Mouse (Mus musculus) liver, adult 2 months (tissue): ENCODE data around the gene Mtch1. TPM values are rescaled to one million over a fixed set of nuclear protein-coding genes. Genes with fewer than 3 reads are reported as not detected.

Experiments used
- DNase-seq: peaks from one replicate; pipeline ENCODE4 v3.0.0-alpha.2; 2011; ENCODE audit warnings: low read depth, low spot score; ENCODE audit errors: extremely low read depth
- H3K27ac ChIP-seq: fragments of 200-500 bp; replicated peaks from 2 replicates; pipeline ENCODE4 v1.5.1; 2012; ENCODE audit warnings: low read depth, mild to moderate bottlenecking, control low read depth, inconsistent platforms, low read length; ENCODE audit not compliant: insufficient read depth
- H3K27me3 ChIP-seq: fragments of 200-500 bp; 2 replicates; pipeline ENCODE4 v1.6.1; 2012; ENCODE audit warnings: mild to moderate bottlenecking, moderate library complexity, low read length, inconsistent platforms; ENCODE audit not compliant: control insufficient read depth, insufficient read depth
- H3K36me3 ChIP-seq: fragments of 200-500 bp; 2 replicates; pipeline ENCODE4 v1.6.1; 2012; ENCODE audit warnings: low read length, inconsistent platforms; ENCODE audit not compliant: control insufficient read depth, insufficient read depth
- H3K4me1 ChIP-seq: fragments of 200-500 bp; 2 replicates; pipeline ENCODE4 v1.6.1; 2011; ENCODE audit warnings: low read length; ENCODE audit not compliant: control insufficient read depth, insufficient read depth
- H3K4me3 ChIP-seq: fragments of 200-500 bp; 2 replicates; pipeline ENCODE4 v1.5.1; 2011; ENCODE audit warnings: low read depth, mild to moderate bottlenecking, control low read depth, low read length, moderate library complexity; ENCODE audit not compliant: insufficient read depth
- H3K79me2 ChIP-seq: fragments of 200-500 bp; 2 replicates; pipeline ENCODE4 v1.6.1; 2012; ENCODE audit warnings: inconsistent platforms, mild to moderate bottlenecking, low read length, moderate library complexity; ENCODE audit not compliant: control insufficient read depth, insufficient read depth
- H3K9ac ChIP-seq: fragments of 200-500 bp; 2 replicates; pipeline ENCODE4 v1.6.1; 2012; ENCODE audit warnings: low read depth, mild to moderate bottlenecking, control low read depth, inconsistent platforms, low read length
- CTCF ChIP-seq: fragments of 200-500 bp; IDR thresholded peaks from 2 replicates; pipeline ENCODE4 v1.5.1; 2011; ENCODE audit warnings: low read depth, low read length, control low read depth
- POLR2A ChIP-seq: fragments of 200-500 bp; IDR thresholded peaks from 2 replicates; pipeline ENCODE4 v1.6.1; 2011; ENCODE audit warnings: low read length, control low read depth; ENCODE audit not compliant: insufficient read depth; ENCODE audit errors: extremely low read depth
- WGBS: fragments of 180-500 bp; shearing (Covaris S2); methylation state at CpG from one replicate; pipeline ENCODE4 v1.1.7; 2018; 5-methylcytosine and 5-hydroxymethylcytosine counted together
- polyA plus RNA-seq: library from polyadenylated mRNA; depleted of rRNA; stranded (reverse); fragments of >200 nt; gene quantifications from 2 replicates; pipeline ENCODE4 v1.2.3, GENCODE M21; 2012
- total RNA-seq: library from RNA; depleted of rRNA; stranded (reverse); fragments of >200 nt; gene quantifications from 2 replicates; pipeline ENCODE4 v1.2.3, GENCODE M21; 2014

The Mtch1 gene
- total and polyA plus RNA-seq, 2 experiments: 82.7 to 136 TPM

- WGBS: 66% methylated on average over 9 of the region's 9 CpGs
- Histone ChIP-seq H3K4me3 (no peak overlapping the region), H3K9ac (no peak overlapping the region), H3K27me3 (no peaks in the 10 kb centered on the region), H3K4me1 (peaks cover 19% of the 10 kb centered on the region), H3K36me3 (no peaks in the 10 kb centered on the region), H3K79me2 (no peaks in the 10 kb centered on the region), H3K27ac (peak overlapping the region; percentile 10; the same call in 1 of the 2 replicates)
- TF ChIP-seq POLR2A (no peak), CTCF (no peak)
- DNase-seq: no peak
Measured at GRCm38 (mm10) chr17:29394106-29394760, 46.5 kb upstream of the Mtch1 start.

- peaks cover 12% of the 10 kb centered on the region for H3K4me1 ChIP-seq
- 84% methylated on average over 14 of the region's 14 CpGs for WGBS
- no peak overlapping the region for H3K9ac ChIP-seq
- H3K27ac ChIP-seq: no peak overlapping the region
- no peaks in the 10 kb centered on the region for H3K36me3 ChIP-seq
- H3K4me3 ChIP-seq: no peak overlapping the region
- no peak for DNase-seq
- TF ChIP-seq CTCF (no peak), POLR2A (no peak)
- no peaks in the 10 kb centered on the region for H3K79me2 ChIP-seq
- no peaks in the 10 kb centered on the region for H3K27me3 ChIP-seq
Measured at GRCm38 (mm10) chr17:29393335-29394089, 45.8 kb upstream of the Mtch1 start.

GRCm38 (mm10) chr17:29391280-29391679 lies 43.5 kb upstream of the Mtch1 start:
- Histone ChIP-seq H3K79me2 (no peaks in the 10 kb centered on the region), H3K4me3 (no peak overlapping the region), H3K9ac (no peak overlapping the region), H3K4me1 (peaks cover 5% of the 10 kb centered on the region; the same call in 1 of the 2 replicates), H3K36me3 (no peaks in the 10 kb centered on the region), H3K27ac (no peak overlapping the region), H3K27me3 (no peaks in the 10 kb centered on the region)
- TF ChIP-seq CTCF (no peak), POLR2A (no peak)
- no peak for DNase-seq
- 55% methylated on average over 8 of the region's 8 CpGs for WGBS

- peaks cover 8% of the 10 kb centered on the region for H3K4me1 ChIP-seq
- no peaks in the 10 kb centered on the region for H3K79me2 ChIP-seq
- TF ChIP-seq CTCF: no peak
- no peak for TF ChIP-seq POLR2A
- DNase-seq: no peak
- H3K36me3 ChIP-seq: no peaks in the 10 kb centered on the region
- H3K9ac ChIP-seq: no peak overlapping the region
- no peak overlapping the region for H3K27ac ChIP-seq
- H3K27me3 ChIP-seq: no peaks in the 10 kb centered on the region
- H3K4me3 ChIP-seq: no peak overlapping the region
- WGBS: 70% methylated on average over 11 of the region's 11 CpGs
Measured at GRCm38 (mm10) chr17:29388978-29389377, 41.2 kb upstream of the Mtch1 start.

- WGBS: 47% methylated on average over 6 of the region's 6 CpGs
- H3K27ac ChIP-seq: peak overlapping the region; percentile 73
- H3K36me3 ChIP-seq: no peaks in the 10 kb centered on the region
- TF ChIP-seq CTCF (no peak), POLR2A (no peak)
- H3K4me1 ChIP-seq: peaks cover 12% of the 10 kb centered on the region
- H3K9ac ChIP-seq: no peak overlapping the region
- no peaks in the 10 kb centered on the region for H3K27me3 ChIP-seq
- H3K79me2 ChIP-seq: no peaks in the 10 kb centered on the region
- no peak overlapping the region for H3K4me3 ChIP-seq
- DNase-seq: no peak
Measured at GRCm38 (mm10) chr17:29385746-29386145, 38.0 kb upstream of the Mtch1 start.
